Mouse (Mus musculus): Measurements from ENCODE around the gene Grb10.
A peak's percentile ranks its signal among the peaks of the same experiment; 100 is the strongest.

Grb10 gene

DNA sequence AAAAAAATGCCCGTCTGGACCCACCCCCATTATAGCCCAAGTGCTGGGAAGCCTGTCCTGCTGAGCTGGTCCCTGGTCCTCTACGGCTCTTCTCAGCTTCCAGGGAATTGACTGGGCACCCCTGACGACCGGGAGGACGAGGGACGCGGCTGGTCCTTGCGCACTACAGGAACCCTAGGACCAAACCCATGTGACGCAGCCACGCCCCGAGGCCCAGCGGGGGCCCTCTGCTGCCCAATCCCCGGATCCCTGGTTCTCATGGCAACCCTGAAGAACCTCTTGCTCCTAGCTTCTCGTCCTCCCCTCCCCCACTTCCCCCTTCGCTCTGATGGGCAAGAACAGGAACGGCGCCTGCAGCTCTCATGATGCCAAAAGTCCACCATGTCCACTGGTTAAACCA is 11.8 kb downstream of the Grb10 start:
- peak; percentile 87 for DNase-seq

DNA sequence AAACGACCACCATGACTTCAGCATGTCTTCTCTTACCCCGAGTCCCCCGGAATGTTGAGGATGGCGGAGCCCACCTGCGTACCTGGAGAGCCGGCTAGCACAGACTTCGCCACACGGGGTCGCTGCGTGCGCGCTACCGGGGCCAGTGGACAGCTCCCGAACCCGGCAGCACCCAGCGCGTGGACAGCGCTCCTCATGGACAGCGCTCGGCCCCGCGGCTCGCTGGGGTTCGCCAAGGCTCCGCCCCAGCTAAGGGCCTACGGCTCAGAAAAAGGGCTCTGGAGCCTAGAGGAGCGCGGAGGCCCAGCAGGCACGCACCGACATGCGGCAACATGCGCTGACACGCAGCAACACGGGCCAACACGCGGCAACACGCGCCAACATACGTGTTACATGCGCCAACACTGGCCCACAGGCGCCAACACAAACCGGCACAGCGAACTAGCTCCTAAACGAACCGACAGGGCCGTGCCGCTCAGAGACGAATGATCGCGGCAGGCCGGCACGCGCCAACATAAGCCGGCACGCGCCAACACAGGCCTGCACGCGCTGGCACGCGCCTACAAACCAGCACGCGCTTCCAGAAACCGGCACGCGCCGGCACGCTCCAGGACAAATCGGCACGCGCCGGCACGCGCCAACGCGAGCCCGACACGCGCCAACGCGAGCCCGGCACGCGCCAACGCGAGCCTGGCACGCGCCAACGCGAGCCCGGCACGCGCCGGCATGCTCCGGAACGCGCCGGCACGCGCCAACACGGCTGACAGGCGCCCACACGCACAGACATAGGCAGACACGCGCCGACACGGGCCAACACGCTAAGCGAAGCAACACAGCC is 12.5 kb downstream of the Grb10 start:
- peak; percentile 89 for DNase-seq

DNA sequence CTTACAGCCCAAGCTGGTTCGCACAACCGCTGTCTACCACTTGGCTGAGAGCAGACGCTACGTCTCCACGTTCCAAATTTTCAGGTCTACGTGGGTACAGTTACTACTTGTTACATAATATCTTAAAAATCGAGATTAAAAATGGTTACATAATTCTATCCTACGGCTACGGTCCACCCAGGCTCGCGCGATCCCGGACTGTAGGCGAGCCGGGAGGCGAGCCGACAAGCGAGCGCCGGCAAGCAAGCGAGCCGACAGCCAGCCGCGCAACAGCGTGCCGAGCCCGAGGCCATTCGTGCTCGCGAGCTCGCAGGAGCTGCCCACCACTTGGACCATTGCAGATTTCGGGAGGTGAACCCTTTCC is 13.1 kb downstream of the Grb10 start:
- DNase-seq, result no peak

DNA sequence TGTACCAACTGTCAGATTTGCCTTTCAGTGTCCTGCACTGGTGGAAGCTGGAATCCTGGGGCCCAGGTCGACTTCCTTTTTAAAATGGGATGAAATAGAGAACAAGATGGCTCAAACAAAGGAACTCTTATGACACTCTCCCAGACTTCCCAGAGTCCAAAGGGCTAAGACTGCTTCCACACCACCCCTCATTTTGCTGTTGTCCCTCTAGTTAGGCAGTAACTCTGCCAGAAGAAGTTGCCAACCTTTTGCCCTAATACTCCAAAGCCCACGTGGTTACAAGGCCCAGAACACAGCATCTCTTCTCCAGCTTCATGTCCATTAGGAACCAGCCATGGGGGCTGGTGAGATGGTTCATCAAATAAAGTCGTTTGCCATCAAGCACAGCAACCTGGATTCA is 15.4 kb downstream of the Grb10 start:
- DNase-seq, result no peak

DNA sequence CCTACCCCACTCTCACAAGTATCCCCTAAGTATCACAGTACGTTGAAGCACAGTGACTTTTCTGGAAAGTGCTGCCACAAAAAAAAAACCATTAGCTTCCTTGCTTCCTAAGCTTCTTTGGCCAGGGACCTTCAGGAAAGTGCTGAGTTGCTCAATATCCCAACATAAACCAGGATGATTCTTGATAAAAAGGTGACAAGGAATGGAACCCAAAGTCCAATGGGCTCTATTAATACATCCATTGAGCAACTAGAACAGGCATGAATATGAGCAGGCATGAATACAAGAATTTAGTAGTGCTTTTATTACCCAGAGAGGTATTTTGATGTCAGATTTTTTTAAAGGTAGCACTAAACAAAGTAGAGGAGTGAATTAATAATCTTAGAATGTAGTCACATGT is 18.8 kb downstream of the Grb10 start:
- no peak for DNase-seq

DNA sequence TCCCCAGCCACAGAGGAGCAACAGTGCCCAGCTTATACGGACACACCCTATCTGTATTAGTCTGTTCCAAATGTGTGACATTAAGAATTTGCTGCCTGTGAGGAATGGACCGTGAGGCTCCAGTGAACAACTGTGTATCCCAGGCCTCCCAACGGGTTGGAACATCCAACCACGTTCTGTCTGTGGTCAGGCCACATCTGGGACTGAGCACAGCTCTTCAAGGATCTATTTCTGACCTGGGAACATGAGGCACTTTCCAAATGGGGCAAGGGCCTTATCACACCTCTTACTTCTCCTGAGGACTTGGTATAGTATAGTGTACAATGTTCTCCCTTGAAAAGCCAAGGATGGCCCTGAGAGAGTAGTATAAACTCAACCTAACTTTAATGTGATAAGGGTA is 19.9 kb downstream of the Grb10 start:
- no peak for DNase-seq

DNA sequence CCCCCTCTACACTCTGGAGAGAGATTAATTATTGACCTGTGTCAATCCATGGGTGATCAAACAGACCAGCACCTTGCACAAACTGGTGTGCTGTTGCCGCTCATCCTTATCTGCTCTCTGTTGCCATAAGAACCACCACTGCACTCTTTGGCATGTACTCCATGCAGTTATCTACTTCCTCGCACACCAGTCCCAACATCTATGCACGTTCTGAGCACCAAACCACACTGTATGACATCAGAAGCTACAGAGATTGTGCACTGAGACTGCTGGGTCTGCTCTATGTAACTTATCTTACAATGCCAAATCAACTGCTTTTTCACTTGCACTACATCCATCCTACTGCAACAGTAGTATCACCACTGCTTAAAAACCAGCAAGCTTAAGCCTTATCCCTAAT is 28.4 kb downstream of the Grb10 start:
- no peak for DNase-seq

DNA sequence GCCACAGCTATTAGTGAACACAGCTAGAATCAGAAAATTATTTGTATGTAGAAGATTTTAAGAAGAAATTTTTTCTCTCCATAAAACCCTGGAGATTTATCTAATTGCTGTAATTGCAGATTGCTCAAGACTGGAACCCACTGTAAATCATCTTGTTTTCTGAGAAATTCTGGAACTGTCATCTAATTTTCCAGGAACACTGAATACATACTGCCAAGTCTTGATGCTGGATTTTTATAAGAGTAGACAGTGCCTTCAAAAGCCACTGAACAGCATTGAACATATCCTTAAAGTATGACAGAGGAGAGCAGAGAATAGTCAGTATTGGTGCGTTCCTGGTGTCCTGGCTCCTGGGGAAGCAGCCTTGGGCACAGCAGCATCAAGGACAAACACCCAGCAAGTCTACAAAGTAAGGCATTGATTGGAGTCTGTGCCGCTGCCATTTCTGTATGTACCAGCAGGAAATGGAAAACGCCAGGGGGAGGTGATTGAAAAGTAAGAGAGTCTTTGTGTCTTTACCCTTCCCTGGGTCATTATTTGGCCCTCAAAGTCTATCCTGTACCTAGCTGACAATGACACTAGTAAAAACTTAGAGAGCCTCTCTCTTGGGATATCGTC is 38.1 kb downstream of the Grb10 start:
- no peak for DNase-seq

DNA sequence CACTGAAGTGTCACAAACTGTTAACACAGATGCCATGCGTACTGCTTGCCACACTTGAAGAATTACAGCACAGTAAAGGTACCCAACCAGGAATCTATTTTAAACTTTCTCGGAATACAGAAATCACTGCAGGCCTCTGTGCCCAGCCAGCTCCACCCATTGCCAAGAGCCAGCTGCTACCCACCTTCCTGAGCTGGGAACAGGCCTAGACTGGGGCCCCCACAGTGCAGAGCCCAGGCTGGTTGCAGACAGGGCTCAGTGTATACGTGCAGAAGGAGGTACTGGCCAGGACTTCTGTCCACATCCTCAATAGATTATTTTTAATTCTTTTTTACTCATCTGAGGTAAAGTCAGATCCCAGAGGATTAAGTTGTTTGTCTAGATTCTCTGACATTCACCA is 39.6 kb downstream of the Grb10 start:
- no peak for DNase-seq

DNA sequence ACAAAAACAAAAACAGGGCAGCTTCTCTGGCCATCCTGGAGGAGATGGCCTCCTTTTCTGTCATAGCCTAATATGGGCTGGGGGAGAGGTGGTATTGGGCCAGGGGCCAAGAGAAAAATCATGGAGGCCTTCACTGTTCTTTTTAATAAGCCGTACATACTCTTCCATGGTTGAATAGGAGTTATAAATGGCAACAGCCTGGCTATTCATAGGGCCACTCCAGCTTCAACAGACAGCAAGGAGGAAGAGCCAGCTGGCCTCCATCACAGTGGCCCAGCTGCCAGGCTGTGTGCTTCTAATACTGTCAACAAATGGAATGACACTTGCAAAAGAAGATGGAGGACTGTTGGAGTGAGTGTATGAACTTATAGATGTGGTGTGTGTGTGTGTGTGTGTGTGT is 41.4 kb downstream of the Grb10 start:
- DNase-seq, result no peak

DNA sequence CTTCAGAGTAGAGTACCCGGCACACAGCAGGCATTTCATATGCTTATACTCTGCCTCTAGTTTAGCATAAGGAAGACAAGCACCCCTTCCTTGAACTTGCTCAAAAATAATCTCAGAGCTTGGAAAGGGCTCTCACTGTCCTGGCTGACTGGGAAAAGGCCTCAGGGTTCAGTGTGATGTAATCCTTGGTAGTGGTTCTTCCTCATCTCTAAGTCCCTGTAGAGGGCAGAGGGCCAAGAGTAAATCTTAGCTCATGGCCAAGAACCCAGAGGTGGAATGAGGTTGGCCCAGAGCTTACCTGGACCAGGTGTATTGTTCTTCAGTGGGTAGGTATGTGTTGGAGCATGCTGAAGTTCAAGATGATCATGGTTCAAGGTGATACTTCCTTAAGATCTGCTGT is 43.1 kb downstream of the Grb10 start:
- DNase-seq, result no peak

DNA sequence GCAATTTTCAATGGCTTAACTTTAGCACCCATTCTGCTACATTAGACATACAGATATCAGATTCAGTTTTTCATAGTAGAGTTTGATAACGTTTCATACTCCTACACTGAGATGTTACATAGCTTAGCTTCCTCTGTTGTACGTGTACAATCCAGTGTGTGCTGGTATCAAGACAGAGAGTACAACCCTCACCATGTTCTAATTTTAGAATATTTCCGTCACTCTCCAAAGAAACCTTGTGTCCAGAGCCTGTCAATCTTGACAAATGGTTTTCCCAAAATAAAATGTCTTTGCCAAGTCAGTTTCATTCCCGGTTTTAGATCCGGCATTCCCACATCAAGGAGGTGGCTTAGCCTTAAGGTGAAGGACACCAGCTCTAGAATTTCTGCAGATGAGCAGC is 44.7 kb downstream of the Grb10 start:
- DNase-seq, result no peak

DNA sequence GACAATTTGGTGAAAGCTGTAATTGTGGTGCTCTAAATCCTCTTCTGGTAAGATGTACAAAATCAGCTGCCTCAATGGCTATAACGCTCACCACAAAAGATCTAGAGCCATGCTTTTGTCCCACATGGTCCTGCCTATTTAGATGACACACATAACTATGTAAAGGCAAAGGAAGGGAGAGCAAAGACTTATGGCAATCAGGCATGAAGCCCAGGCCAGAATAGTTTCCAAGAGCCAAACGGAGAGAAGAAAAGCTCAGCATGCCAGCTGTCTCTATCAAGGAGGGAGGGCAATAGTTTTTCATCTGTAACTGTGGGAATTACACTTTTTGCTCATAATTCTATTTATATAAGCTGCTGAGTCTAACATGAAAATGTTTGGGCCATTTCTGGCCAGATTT is 45.3 kb downstream of the Grb10 start:
- DNase-seq, result no peak

DNA sequence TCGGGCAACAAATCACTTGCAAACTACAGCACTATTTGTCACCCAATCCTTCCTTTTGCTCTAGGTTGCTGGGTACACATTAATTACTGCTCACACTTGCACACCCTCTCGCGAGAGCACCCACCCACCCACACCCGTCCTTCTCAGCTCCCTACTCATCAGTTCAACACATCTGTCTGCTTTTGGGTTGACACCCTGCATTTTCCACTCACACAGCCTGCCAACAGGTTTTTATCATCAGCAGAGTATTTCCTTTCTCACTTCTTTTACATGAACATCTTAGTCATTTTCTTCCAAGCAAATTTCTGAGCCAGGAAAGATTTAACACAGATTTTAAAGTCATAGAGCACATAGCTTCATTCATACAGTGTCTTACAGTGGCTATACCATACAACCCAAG is 48.6 kb downstream of the Grb10 start:
- no peak for DNase-seq

DNA sequence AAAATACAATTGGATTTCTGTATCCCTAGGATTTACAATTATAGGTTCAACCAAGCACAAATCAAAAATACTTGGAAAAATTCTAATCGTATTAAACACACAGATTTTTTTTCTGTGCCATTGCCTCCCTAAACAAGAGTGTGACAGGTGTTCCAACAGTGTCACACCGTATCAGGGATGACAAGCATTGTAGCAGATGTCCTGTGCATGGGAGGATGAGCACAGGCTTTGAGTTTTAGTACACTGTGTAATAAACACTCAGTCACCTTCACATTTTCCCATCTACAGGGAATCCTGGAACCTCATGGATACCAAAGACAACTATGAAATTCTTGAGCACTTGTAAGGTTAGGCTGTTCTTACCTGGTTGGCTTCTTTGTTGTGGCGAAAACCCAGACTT is 51.2 kb downstream of the Grb10 start:
- no peak for DNase-seq

DNA sequence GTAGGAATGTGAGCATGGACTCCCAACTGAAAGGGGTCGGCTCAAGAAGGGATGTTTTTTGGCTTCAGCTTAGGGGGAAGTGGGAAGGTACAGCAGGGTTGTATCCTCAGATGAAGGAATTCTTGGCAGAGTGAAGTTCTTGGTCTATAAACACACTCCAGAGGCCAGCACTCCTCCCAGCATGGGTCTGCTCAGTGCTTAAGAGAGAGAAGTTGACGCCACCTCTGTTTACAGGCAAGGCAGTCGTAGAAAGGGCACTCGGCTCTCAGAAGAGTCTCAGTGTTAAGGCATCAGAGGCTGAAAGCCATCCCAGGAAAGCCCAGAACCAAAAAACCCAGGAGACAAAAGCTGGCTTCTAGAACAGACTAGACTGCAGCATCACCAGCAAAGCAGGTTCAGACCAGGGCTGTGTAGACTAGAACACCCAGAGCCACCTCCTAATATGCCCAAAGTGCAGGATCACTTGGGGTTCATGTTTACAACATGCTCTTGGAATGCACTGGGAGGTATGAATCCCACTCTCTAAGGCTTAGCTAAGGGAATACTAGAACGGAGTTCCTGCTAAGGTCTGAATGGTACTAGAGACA is 59.8 kb downstream of the Grb10 start:
- DNase-seq, result no peak

DNA sequence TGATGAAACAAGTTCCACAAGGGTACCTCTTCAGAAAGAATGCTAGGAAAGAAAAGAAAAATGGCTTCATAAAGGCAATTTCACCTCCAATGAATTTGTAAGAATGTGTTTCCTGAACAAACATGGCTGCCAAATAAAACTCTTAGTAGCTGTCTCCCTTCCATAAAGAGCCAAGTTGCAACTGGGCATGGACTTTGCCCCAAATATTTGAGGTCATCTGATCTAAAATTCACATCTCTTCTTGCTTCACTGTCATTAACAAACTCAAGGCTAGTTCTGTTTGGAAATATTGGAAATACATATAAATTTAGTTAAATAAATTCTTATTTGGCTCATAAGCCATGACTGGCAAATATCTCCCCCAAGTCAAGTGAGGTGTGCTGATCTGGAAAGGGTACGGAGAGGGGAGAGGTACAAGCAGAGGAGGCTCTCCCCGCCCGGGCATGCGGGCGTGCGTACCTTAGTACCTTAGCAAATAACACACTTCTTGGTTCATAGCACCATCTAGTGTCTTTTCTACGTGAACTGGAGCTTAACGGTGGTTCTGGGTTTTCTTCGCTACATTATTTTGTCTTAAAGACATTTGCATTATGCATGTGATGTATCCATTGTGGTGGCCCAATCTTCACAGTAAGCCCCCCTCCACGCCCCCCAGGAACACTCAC is 63.8 kb downstream of the Grb10 start:
- DNase-seq, result peak; percentile 17

DNA sequence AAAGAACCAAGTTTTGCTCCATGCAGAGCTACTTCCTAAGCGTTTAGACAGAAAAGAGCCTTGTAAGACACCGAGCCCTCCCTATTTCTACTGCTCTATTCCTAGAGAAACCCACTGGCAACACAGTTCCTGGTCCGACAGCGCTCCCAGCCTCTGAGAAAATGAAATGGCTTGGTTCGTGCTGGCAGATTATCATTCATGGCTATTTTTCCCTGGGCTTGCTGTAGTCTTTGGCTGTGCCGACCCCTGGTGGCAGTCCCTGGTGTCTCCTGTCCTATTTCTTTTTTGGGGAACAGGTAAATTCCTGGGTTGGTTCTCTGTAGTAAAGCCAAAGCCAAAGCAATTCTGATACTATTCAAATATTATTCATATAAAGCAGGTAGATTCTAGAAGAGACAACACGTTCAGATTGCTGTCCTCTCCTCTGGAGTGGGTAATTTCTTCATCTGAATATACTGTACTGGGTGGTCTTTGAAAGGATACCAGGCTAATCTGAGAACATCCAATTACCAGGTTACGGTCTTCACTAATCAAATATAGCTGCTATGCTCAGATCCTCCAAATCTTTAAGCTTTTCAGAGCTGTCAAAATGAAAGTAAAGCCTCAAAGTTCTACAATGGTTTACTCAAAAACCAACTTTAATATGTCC is 65.0 kb downstream of the Grb10 start:
- peak; percentile 37 for DNase-seq

DNA sequence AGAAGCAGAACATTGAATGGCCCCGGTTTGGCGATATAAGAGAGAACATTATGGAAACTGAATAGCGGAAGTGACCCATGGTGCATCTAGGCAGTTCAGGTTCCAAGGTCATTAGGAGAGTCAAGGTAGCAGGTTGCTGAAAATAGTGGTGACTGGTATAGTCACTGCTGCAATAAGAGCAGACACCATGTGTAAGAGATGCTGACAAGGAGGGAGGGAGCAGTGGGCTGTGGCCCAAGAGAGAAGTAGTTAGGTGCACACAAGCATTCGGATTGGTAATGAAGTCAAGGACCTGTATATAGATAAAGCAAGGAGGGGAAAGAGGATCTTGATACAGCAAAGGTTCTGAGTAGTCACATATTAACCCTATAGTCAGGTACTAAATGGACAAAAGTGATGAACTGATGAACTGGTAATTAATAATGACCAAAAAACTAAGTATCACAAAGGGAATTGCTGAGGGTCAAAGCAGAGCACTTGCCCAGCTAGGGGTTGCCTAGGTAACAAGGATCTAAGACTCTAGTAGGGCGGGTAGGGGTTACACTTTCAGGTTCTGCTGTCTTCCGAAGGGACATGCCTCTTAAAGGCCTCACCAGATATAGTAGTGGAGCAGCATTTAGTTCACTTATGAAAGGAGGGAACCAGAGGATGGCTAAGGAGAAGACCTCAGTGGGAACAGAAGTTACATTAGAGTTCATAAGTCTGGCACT is 65.9 kb downstream of the Grb10 start:
- DNase-seq, result no peak

DNA sequence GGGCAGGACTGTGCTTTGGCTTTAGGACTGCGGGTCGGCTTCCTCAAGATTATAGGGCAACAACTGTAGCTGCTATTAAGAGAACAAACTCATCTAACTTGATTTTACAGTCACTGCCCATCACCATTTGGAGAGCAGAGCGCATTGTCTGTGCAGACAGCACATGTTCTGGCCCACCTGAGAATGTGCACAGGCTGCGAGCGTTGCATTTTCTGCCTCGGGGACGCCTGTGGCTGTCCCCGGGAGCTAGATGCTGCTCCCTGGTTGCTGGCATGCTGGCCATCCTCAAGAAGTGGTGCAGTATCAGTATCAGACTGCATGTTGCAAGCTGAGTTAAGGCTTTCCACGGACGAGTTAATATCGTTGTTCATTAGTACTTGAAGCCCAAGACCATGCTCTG is 68.2 kb downstream of the Grb10 start:
- no peak for DNase-seq

DNA sequence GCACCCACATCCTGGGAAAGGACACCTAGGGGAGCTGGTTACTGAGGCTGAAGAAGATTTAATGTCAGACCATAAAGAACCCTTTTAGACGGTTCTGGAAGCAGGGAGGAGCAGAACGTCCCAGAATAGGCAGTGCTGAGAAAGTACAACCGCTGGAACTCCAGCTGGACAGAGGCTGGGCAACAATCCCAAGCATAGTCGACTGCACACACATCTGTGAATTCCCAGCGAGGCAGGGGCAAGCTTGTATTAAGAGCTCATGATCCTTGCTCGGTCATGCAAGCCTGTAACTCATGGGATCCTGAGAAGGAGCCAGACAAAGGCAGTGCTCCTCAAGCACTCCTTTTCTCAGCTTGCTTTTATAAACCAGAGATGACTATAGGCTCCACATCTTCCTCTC is 69.7 kb downstream of the Grb10 start:
- DNase-seq, result no peak

DNA sequence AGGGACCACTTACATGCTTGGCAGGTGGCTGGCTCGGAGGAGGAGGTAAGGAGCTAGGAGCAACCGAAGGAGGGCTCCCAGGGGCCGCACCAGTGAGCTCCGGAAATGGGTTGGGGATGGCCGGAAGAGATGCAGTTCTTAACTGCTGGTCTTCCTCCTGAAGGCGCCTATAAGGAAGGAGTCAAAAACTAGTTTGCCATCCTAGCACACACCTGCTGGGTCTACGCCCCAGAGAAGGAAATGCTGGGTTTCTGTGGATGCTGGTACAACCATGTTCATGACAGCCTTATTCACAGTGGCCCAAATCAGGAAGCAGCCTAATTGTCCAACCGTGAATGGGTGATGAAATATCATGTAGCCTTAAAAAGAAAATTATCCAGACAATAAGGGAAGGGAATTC is 71.0 kb downstream of the Grb10 start:
- DNase-seq, result no peak

DNA sequence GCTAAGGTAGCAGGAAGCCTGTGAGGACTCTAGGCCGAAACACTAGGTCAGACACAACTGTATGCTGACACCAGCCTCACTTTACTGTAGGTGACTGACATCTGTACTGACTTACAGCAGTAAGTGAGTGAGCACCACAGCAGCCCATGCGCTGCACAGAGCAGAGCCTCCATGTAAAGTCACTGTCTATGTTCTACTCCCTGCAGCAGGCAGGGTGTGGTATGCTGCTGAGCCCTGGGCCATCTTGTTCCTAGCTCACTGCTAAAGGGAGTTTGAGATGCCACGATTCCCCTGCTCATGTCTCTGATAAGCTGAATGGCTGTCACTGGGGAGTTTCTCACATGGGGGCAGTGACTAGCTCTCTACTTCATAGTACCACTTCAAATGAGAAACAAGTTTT is 72.3 kb downstream of the Grb10 start:
- DNase-seq, result no peak
